Mouse (Mus musculus) Muller cell, postnatal 12 days (primary cell): Measurements from ENCODE around the gene Fmnl2.

ENCODE experiments used
- DNase-seq: peaks from one replicate; pipeline ENCODE4 v3.0.0-alpha.2; 2015; ENCODE audit errors: inconsistent ontology term

Gene Fmnl2

GRCm38 (mm10) chr2:52862760-52863124 is 5.1 kb downstream of the Fmnl2 start:
- DNase-seq = peak; percentile 47

- no peak for DNase-seq
Observed at GRCm38 (mm10) chr2:52864635-52865034, 7.0 kb downstream of the Fmnl2 start.

GRCm38 (mm10) chr2:52866151-52866550 is 8.5 kb downstream of the Fmnl2 start:
- peak; percentile 97 for DNase-seq

- no peak for DNase-seq
Observed at GRCm38 (mm10) chr2:52867781-52868180, 10.1 kb downstream of the Fmnl2 start.

- DNase-seq = no peak
Observed at GRCm38 (mm10) chr2:52868181-52868580, 10.5 kb downstream of the Fmnl2 start.

GRCm38 (mm10) chr2:52872636-52873035 is 15.0 kb downstream of the Fmnl2 start:
- DNase-seq = no peak

- peak; percentile 84 for DNase-seq
Observed at GRCm38 (mm10) chr2:52873276-52874063, 15.8 kb downstream of the Fmnl2 start.

- no peak for DNase-seq
Observed at GRCm38 (mm10) chr2:52874721-52875120, 17.1 kb downstream of the Fmnl2 start.

- no peak for DNase-seq
Observed at GRCm38 (mm10) chr2:52875801-52876200, 18.1 kb downstream of the Fmnl2 start.

- DNase-seq = no peak
Observed at GRCm38 (mm10) chr2:52883401-52883800, 25.7 kb downstream of the Fmnl2 start.

GRCm38 (mm10) chr2:52884082-52884481 is 26.4 kb downstream of the Fmnl2 start:
- no peak for DNase-seq

GRCm38 (mm10) chr2:52885071-52885470 is 27.4 kb downstream of the Fmnl2 start:
- no peak for DNase-seq

GRCm38 (mm10) chr2:52887281-52887680 is 29.6 kb downstream of the Fmnl2 start:
- no peak for DNase-seq

- peak; percentile 37 for DNase-seq
Observed at GRCm38 (mm10) chr2:52891115-52891514, 33.5 kb downstream of the Fmnl2 start.

GRCm38 (mm10) chr2:52891744-52892143 is 34.1 kb downstream of the Fmnl2 start:
- no peak for DNase-seq

GRCm38 (mm10) chr2:52894983-52895621 is 37.4 kb downstream of the Fmnl2 start:
- peak; percentile 60 for DNase-seq

- DNase-seq = no peak
Observed at GRCm38 (mm10) chr2:52896995-52897394, 39.3 kb downstream of the Fmnl2 start.

GRCm38 (mm10) chr2:52900780-52901179 is 43.1 kb downstream of the Fmnl2 start:
- DNase-seq = no peak

GRCm38 (mm10) chr2:52901300-52902013 is 43.8 kb downstream of the Fmnl2 start:
- DNase-seq = no peak

- DNase-seq = no peak
Observed at GRCm38 (mm10) chr2:52902456-52902855, 44.8 kb downstream of the Fmnl2 start.

GRCm38 (mm10) chr2:52903228-52903963 is 45.7 kb downstream of the Fmnl2 start:
- DNase-seq = no peak

GRCm38 (mm10) chr2:52904526-52904925 is 46.9 kb downstream of the Fmnl2 start:
- DNase-seq = no peak
